Mouse (Mus musculus) stomach, postnatal 0 days (tissue): ENCODE results near the gene Gck.

ENCODE experiments used
- CTCF ChIP-seq: IDR thresholded peaks from 2 replicates; pipeline ENCODE4 v1.5.1; 2016; ENCODE audit warnings: antibody characterized with exemption, low read depth, mild to moderate bottlenecking, moderate library complexity
- EP300 ChIP-seq: optimal IDR thresholded peaks from 2 replicates; pipeline ENCODE3; 2016; ENCODE audit warnings: antibody characterized with exemption

DNA sequence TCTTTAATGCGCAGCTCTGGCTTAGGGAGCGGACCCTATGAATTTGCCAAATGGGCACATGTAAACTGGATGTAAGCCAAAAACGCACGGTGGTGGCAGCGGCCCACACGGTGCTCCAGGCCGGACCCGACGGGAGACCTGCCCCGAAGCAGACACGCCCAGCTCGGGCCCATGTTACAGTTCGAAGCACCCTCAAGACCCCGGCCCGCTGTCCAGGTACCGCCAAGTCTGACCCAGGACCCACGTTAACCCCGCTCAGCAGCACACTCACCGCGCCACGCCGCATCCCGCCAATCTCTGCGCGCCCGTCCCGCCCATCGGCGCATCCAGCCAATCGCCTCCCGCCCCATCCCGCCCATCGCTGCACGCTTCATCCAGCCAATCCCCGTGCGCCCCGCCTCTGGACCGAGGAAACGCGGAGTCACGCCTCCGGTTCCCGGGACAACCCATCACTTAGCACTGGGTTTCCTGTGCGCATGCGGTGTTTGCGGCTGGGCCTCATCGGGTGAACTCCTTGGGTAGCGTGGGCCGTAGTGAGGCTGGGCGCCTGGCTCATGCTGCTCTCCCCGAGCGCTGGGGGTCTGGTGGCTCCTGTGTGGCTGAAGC lies 71.9 kb downstream of the Gck start, which contains the start of gene Pold2:
- TF ChIP-seq CTCF (0 out of 2 replicates have a peak, but pooled peaks have one; percentile 1), EP300 (no peak)
